9 mouse cellular contexts compared by ENCODE assay signal in genomic region chr19:5408057-5409001, GRCm38 (mm10). TPM values are rescaled to one million over a fixed set of nuclear protein-coding genes. Genes with fewer than 3 reads are reported as not detected.
A peak's percentile ranks its signal among the peaks of the same experiment; 100 is the strongest.
DNase-seq lines count a peak whose midpoint lies in the region; ATAC-seq and TF ChIP-seq lines count a peak whose summit lies in the region.
"Had no signal": no experiment of that assay in that cellular context is flagged by ENCODE, and none has a peak within 500 bp of the region (broad histone marks: within the 10 kb centered on the region; RNA-seq: fewer than 3 reads in every experiment).

No protein-coding gene starts in this region.

- H3K27me3 ChIP-seq in kidney, embryonic 15.5 days: no peaks in the 10 kb centered on the region
- H3K27me3 ChIP-seq in midbrain, embryonic 12.5 days: no peaks in the 10 kb centered on the region
- H3K27me3 ChIP-seq: Patski had no signal

- peaks cover 9% of the 10 kb centered on the region; the same call in 1 of the 2 replicates for H3K36me3 ChIP-seq in kidney, embryonic 15.5 days
- H3K36me3 ChIP-seq in midbrain, embryonic 12.5 days: no peaks in the 10 kb centered on the region

- 0 out of 2 replicates have a peak overlapping the region, but pooled peaks have one; percentile 28 for H3K27ac ChIP-seq in cortical plate, adult 2 months (ENCODE audit: insufficient read depth, low read length)
- 0 out of 2 replicates have a peak overlapping the region, but pooled peaks have one; percentile 25 for H3K27ac ChIP-seq in kidney, embryonic 15.5 days
- no peak overlapping the region for H3K27ac ChIP-seq in midbrain, embryonic 12.5 days (replicated peaks)

- intact Hi-C loops in heart, postnatal 25 days (cut with DNase I): no loop called here

- DNase-seq in heart, adult 11 months: peak; percentile 97
- no peak for DNase-seq in heart, postnatal 25 days (ENCODE audit: low spot score)
- DNase-seq in thymus, postnatal 10 days (ENCODE audit: low spot score in 2 of 2): no peak
- no peak for DNase-seq in urinary bladder, postnatal 10 days (ENCODE audit: low spot score)

- no peak overlapping the region for H3K9ac ChIP-seq in kidney, embryonic 15.5 days
- peak overlapping the region; percentile 63 for H3K9ac ChIP-seq in midbrain, embryonic 12.5 days (replicated peaks)

- 85% methylated on average over 13 of the region's 13 CpGs for WGBS in kidney, embryonic 15.5 days
- WGBS in midbrain, embryonic 12.5 days: 89% methylated on average over 13 of the region's 13 CpGs

- TF ChIP-seq POLR2A in cortical plate, adult 2 months (IDR thresholded peaks at IDR 0.05; ENCODE audit: extremely low read depth, insufficient read depth, low read length): no peak

- H3K9me3 ChIP-seq in kidney, embryonic 15.5 days (replicated peaks): no peaks in the 10 kb centered on the region
- H3K9me3 ChIP-seq in midbrain, embryonic 12.5 days: no peaks in the 10 kb centered on the region

- peaks cover 3% of the 10 kb centered on the region; the same call in 1 of the 2 replicates for H3K4me1 ChIP-seq in cortical plate, adult 2 months (ENCODE audit: control insufficient read depth, insufficient read depth, low read length)
- H3K4me1 ChIP-seq in kidney, embryonic 15.5 days: peaks cover 16% of the 10 kb centered on the region
- H3K4me1 ChIP-seq in midbrain, embryonic 12.5 days: peaks cover 12% of the 10 kb centered on the region

- H3K4me2 ChIP-seq in kidney, embryonic 15.5 days: peak overlapping the region; percentile 66
- H3K4me2 ChIP-seq in midbrain, embryonic 12.5 days (replicated peaks): peak overlapping the region; percentile 75

- TF ChIP-seq CTCF in cortical plate, adult 2 months (IDR thresholded peaks at IDR 0.05; ENCODE audit: extremely low read depth, insufficient read depth, low read length): no peak

- ATAC-seq in kidney, embryonic 15.5 days (replicated peaks; ENCODE audit: low FRiP score): no peak
- ATAC-seq in midbrain, embryonic 12.5 days (ENCODE audit: low FRiP score, low read depth): no peak
- ATAC-seq in megakaryocyte-erythroid progenitor cell, adult 5-6 weeks (replicated peaks; ENCODE audit: low FRiP score, low TSS enrichment, poor library complexity, severe bottlenecking): no peak
- ATAC-seq: Patski had no signal

- no peak overlapping the region for H3K4me3 ChIP-seq in cortical plate, adult 2 months (ENCODE audit: insufficient read depth, low read length)
- no peak overlapping the region for H3K4me3 ChIP-seq in kidney, embryonic 15.5 days (replicated peaks)
- no peak overlapping the region for H3K4me3 ChIP-seq in midbrain, embryonic 12.5 days

RNA-seq across cellular contexts. Expression of gene Tsga10ip, which starts 6.0 kb away (rescaled TPM):
- under 1 TPM; 0.28 to 0.88 TPM for total RNA-seq in heart, postnatal 25 days (2021)
- not detected in 2 replicates for polyA plus RNA-seq in cortical plate, adult 2 months (2012; rRNA removed)
- polyA plus RNA-seq in kidney, embryonic 15.5 days (2015; fragmentation: Nextera tagmentation; extraction: Ambion mirVana): 0.30 and 0.57 TPM in 2 replicates
- 0.17 and 0.28 TPM in 2 replicates for polyA plus RNA-seq in midbrain, embryonic 12.5 days (2016; fragmentation: Nextera tagmentation; extraction: Ambion mirVana)
- total RNA-seq in megakaryocyte-erythroid progenitor cell, adult 5-6 weeks (2014; fragmentation: Nextera tagmentation): not detected in 2 replicates
- total RNA-seq in megakaryocyte-erythroid progenitor cell, adult 5-6 weeks (2017): not detected in 2 replicates

RNA-seq across cellular contexts. Expression of gene Drap1, which starts 16.4 kb away (rescaled TPM):
- 100 to 1,000 TPM; 289 to 292 TPM for total RNA-seq in heart, postnatal 25 days (2021)
- 285 and 320 TPM in 2 replicates for polyA plus RNA-seq in cortical plate, adult 2 months (2012; rRNA removed)
- polyA plus RNA-seq in kidney, embryonic 15.5 days (2015; fragmentation: Nextera tagmentation; extraction: Ambion mirVana): 248 and 250 TPM in 2 replicates
- 257 and 262 TPM in 2 replicates for polyA plus RNA-seq in midbrain, embryonic 12.5 days (2016; fragmentation: Nextera tagmentation; extraction: Ambion mirVana)
- total RNA-seq in megakaryocyte-erythroid progenitor cell, adult 5-6 weeks (2014; fragmentation: Nextera tagmentation): 167 and 178 TPM in 2 replicates
- 102 and 143 TPM in 2 replicates for total RNA-seq in megakaryocyte-erythroid progenitor cell, adult 5-6 weeks (2017)

RNA-seq across cellular contexts. Expression of gene AI837181, which starts 16.6 kb away (rescaled TPM):
- total RNA-seq in heart, postnatal 25 days (2021): 10 to 100 TPM; 34.9 to 36.2 TPM
- 99.8 and 101 TPM in 2 replicates for polyA plus RNA-seq in cortical plate, adult 2 months (2012; rRNA removed)
- polyA plus RNA-seq in kidney, embryonic 15.5 days (2015; fragmentation: Nextera tagmentation; extraction: Ambion mirVana): 54.2 and 59.0 TPM in 2 replicates
- polyA plus RNA-seq in midbrain, embryonic 12.5 days (2016; fragmentation: Nextera tagmentation; extraction: Ambion mirVana): 52.4 and 60.3 TPM in 2 replicates
- 33.1 and 34.7 TPM in 2 replicates for total RNA-seq in megakaryocyte-erythroid progenitor cell, adult 5-6 weeks (2014; fragmentation: Nextera tagmentation)
- 5.7 and 11.1 TPM in 2 replicates for total RNA-seq in megakaryocyte-erythroid progenitor cell, adult 5-6 weeks (2017)

RNA-seq across cellular contexts. Expression of gene Sart1, which starts 19.8 kb away (rescaled TPM):
- total RNA-seq in heart, postnatal 25 days (2021): 10 to 100 TPM; 45.3 to 58.7 TPM
- 71.0 and 76.4 TPM in 2 replicates for polyA plus RNA-seq in cortical plate, adult 2 months (2012; rRNA removed)
- polyA plus RNA-seq in kidney, embryonic 15.5 days (2015; fragmentation: Nextera tagmentation; extraction: Ambion mirVana): 82.0 and 87.6 TPM in 2 replicates
- 115 and 118 TPM in 2 replicates for polyA plus RNA-seq in midbrain, embryonic 12.5 days (2016; fragmentation: Nextera tagmentation; extraction: Ambion mirVana)
- 59.4 and 92.4 TPM in 2 replicates for total RNA-seq in megakaryocyte-erythroid progenitor cell, adult 5-6 weeks (2014; fragmentation: Nextera tagmentation)
- total RNA-seq in megakaryocyte-erythroid progenitor cell, adult 5-6 weeks (2017): 82.3 and 123 TPM in 2 replicates

RNA-seq across cellular contexts. Expression of gene Fosl1, which starts 39.0 kb away (rescaled TPM):
- total RNA-seq in heart, postnatal 25 days (2021): not detected
- 0.21 TPM in 1 of 2 replicates, not detected in the other for polyA plus RNA-seq in cortical plate, adult 2 months (2012; rRNA removed)
- 0.39 TPM in 1 of 2 replicates, not detected in the other for polyA plus RNA-seq in kidney, embryonic 15.5 days (2015; fragmentation: Nextera tagmentation; extraction: Ambion mirVana)
- not detected in 2 replicates for polyA plus RNA-seq in midbrain, embryonic 12.5 days (2016; fragmentation: Nextera tagmentation; extraction: Ambion mirVana)
- 0.66 and 1.1 TPM in 2 replicates for total RNA-seq in megakaryocyte-erythroid progenitor cell, adult 5-6 weeks (2014; fragmentation: Nextera tagmentation)
- 0.30 and 1.9 TPM in 2 replicates for total RNA-seq in megakaryocyte-erythroid progenitor cell, adult 5-6 weeks (2017)
